Mouse (Mus musculus) cerebellum, adult 11 months (tissue): ENCODE data around the gene Gm1110.
"Not testable (repeated sequence)": the region's sequence is repeated elsewhere in the genome, so short reads cannot be mapped to it uniquely, and the experiment has no call there.

Source experiments
- DNase-seq: peaks from one replicate; pipeline ENCODE4 v3.0.0; 2022

Gm1110 gene

GRCm38 (mm10) chr9:26922909-26923526 lies at the start of gene Gm1110:
Gene Gm1110, minus strand, starts transcription at chr9:26923111.
- DNase-seq = no peak

GRCm38 (mm10) chr9:26947790-26948189 lies 24.9 kb upstream of the Gm1110 start:
- DNase-seq = no peak

DNA sequence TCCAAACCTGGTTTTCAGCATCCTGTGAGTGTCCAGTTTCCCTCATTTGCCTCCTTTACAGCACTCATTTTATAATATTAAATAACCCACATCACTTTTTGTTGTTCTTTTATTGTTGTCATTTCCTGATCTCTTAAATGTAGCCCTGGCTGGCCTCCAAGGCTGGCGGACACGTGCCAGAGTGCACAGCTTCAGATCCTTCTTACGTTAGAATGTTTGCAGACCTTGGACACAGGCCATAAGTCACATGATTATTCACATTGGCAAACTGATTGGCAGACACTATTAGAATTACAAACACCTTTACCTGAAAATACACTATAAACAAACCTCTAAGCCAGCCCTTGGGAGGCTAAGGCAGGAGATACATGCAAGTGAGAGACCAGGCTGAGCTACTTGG lies 1.2 kb upstream of the Gm1110 start:
- DNase-seq = no peak

GRCm38 (mm10) chr9:26919778-26920177 lies 3.1 kb downstream of the Gm1110 start:
- DNase-seq = no peak

- no peak for DNase-seq
These were observed 9.8 kb downstream of the Gm1110 start for GRCm38 (mm10) chr9:26913150-26913549.

GRCm38 (mm10) chr9:26911251-26911650 lies 11.7 kb downstream of the Gm1110 start:
- no peak for DNase-seq

DNA sequence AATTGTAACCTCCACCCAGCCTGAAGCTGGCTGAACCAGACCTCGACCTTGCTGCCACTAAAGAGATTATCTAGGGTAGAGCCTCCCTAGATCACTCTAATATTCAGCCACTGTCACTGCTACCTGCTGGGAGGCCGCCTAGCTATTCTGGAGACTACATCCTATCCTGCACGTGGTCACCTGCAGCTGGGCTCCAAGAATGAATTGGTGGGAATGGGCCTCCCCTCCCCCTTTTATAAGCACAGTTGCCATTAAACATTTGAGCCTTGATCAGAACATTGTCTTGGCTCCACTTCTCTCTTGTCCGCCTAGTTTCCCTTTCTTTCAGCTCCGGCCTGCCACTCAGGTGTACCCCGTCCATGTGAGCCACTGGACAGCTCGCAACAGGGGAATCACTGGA lies 53.1 kb downstream of the Gm1110 start:
- not testable (repeated sequence) for DNase-seq

- no peak for DNase-seq
These were observed 62.2 kb downstream of the Gm1110 start, which contains the start of gene Glb1l3 for GRCm38 (mm10) chr9:26860751-26861150. Gene Glb1l3, minus strand, starts transcription at chr9:26860890.

DNA sequence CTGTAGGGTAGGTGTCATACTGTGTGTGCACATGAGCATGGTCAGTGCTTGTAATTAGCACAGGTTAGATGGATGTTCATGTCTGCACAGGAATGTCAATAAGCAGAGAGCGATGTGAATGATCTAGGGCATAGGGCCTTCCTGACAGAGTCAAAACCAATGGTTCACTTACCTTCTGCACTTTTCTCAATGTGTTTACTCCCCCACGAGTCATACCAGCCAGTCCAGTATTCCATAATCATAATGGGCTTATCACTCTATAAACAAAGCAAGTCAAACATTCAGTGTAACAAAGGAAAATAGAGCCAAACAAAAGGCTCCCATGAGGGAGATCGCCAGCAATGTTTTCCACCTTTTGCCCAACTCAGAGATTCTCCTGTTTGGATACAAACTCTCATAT lies 91.8 kb downstream of the Gm1110 start:
- DNase-seq = no peak
